Comparison of ENCODE assay signal across 8 mouse cellular contexts in genomic region chr2:181580131-181580772, GRCm38 (mm10). TPM values are rescaled to one million over a fixed set of nuclear protein-coding genes. Genes with fewer than 3 reads are reported as not detected.
DNase-seq lines count a peak whose midpoint lies in the region; ATAC-seq and TF ChIP-seq lines count a peak whose summit lies in the region.

No protein-coding gene starts in this region.

- TF ChIP-seq POLR2A in ES-Bruce4 (IDR thresholded peaks at IDR 0.05; ENCODE audit: insufficient read depth, low read length) = no peak

- peak; percentile 87 for DNase-seq in heart, adult 11 months
- DNase-seq in heart, postnatal 10 days = no peak
- no peak for DNase-seq in midbrain, embryonic 10.5 days (ENCODE audit: low spot score)
- DNase-seq in adipocyte (ENCODE audit: low spot score) = no peak
- no peak for DNase-seq in spleen, adult 12 weeks (ENCODE audit: low spot score)
- no peak for DNase-seq in layer of hippocampus, postnatal 36 days

- H3K9ac ChIP-seq in ES-Bruce4 (ENCODE audit: low read depth, poor library complexity, severe bottlenecking) = peak overlapping the region; percentile 54
- H3K9ac ChIP-seq in heart, embryonic 16.5 days (ENCODE audit: low read length) = peak overlapping the region; percentile 88

- no peaks in the 10 kb centered on the region for H3K27me3 ChIP-seq in ES-Bruce4 (ENCODE audit: control insufficient read depth, insufficient read depth, low read length, poor library complexity, severe bottlenecking)
- no peaks in the 10 kb centered on the region for H3K27me3 ChIP-seq in heart, embryonic 16.5 days (ENCODE audit: control insufficient read depth, insufficient read depth, low read length)
- no peaks in the 10 kb centered on the region for H3K27me3 ChIP-seq in midbrain, embryonic 10.5 days (ENCODE audit: low read depth, poor library complexity, severe bottlenecking)

- H3K36me3 ChIP-seq in ES-Bruce4 (ENCODE audit: control insufficient read depth, insufficient read depth, low read length, poor library complexity, severe bottlenecking) = no peaks in the 10 kb centered on the region
- peaks cover 2% of the 10 kb centered on the region; the same call in 1 of the 2 replicates for H3K36me3 ChIP-seq in heart, embryonic 16.5 days (ENCODE audit: control insufficient read depth, insufficient read depth)
- H3K36me3 ChIP-seq in midbrain, embryonic 10.5 days = peaks cover 23% of the 10 kb centered on the region

- peak overlapping the region; percentile 74 for H3K4me3 ChIP-seq in ES-Bruce4 (ENCODE audit: low read depth, low read length)
- H3K4me3 ChIP-seq in heart, embryonic 16.5 days (ENCODE audit: low read length) = peak overlapping the region; percentile 91
- peak overlapping the region; percentile 85 for H3K4me3 ChIP-seq in midbrain, embryonic 10.5 days

- intact Hi-C loops in heart, postnatal 10 days (cut with DNase I) = loop anchor here (2.0 kb wide), 2 partner anchors 59 to 187 kb away; partner anchors contain the start of gene Dnajc5

- WGBS in heart, embryonic 16.5 days = 74% methylated on average over 5 of the region's 5 CpGs
- 78% methylated on average over 5 of the region's 5 CpGs for WGBS in midbrain, embryonic 10.5 days

- ATAC-seq in heart, embryonic 16.5 days (replicated peaks; ENCODE audit: extremely low read depth, insufficient read depth, low FRiP score) = no peak

- peak overlapping the region; percentile 11; the same call in 1 of the 2 replicates for H3K27ac ChIP-seq in ES-Bruce4 (ENCODE audit: insufficient read depth, low read length)
- peak overlapping the region; percentile 96 for H3K27ac ChIP-seq in heart, embryonic 16.5 days (ENCODE audit: low read length)
- peak overlapping the region; percentile 95 for H3K27ac ChIP-seq in midbrain, embryonic 10.5 days (replicated peaks)

- no peak for TF ChIP-seq EP300 in ES-Bruce4 (IDR thresholded peaks at IDR 0.05; ENCODE audit: insufficient read depth, low read depth, low read length)

- no peaks in the 10 kb centered on the region for H3K4me1 ChIP-seq in ES-Bruce4 (ENCODE audit: control insufficient read depth, insufficient read depth, low read length)
- peaks cover 28% of the 10 kb centered on the region for H3K4me1 ChIP-seq in heart, embryonic 16.5 days (ENCODE audit: control insufficient read depth, insufficient read depth, low read length)
- H3K4me1 ChIP-seq in midbrain, embryonic 10.5 days = peaks cover 26% of the 10 kb centered on the region

- peak overlapping the region; percentile 96 for H3K4me2 ChIP-seq in heart, embryonic 16.5 days (ENCODE audit: low read depth, low read length)

- no peak for TF ChIP-seq CTCF in ES-Bruce4 (IDR thresholded peaks at IDR 0.05; ENCODE audit: low read depth, low read length)

- H3K9me3 ChIP-seq in ES-Bruce4 (replicated peaks; ENCODE audit: control insufficient read depth, insufficient read depth, low read length, poor library complexity, severe bottlenecking) = no peaks in the 10 kb centered on the region
- no peaks in the 10 kb centered on the region for H3K9me3 ChIP-seq in heart, embryonic 16.5 days (replicated peaks; ENCODE audit: control insufficient read depth, low read length)
- no peaks in the 10 kb centered on the region for H3K9me3 ChIP-seq in midbrain, embryonic 10.5 days (replicated peaks)

RNA-seq across cellular contexts. Expression of gene Uckl1, which starts 4.4 kb away (rescaled TPM):
- total RNA-seq in heart, postnatal 10 days (2021) = 10 to 100 TPM; 43.3 to 47.1 TPM
- polyA plus RNA-seq in ES-Bruce4 (2011; ENCODE audit: insufficient read depth, insufficient read length, low read depth, missing spikeins) = 37.1 and 37.5 TPM in 2 replicates
- polyA plus RNA-seq in heart, embryonic 16.5 days (2015; fragmentation: Nextera tagmentation; extraction: Ambion mirVana) = 77.3 and 85.8 TPM in 2 replicates
- polyA plus RNA-seq in midbrain, embryonic 10.5 days (2016; fragmentation: Nextera tagmentation; extraction: Ambion mirVana) = 49.8 and 59.3 TPM in 2 replicates
- total RNA-seq in layer of hippocampus, postnatal 36 days (2021) = 10 to 100 TPM; 59.6 to 60.7 TPM

RNA-seq across cellular contexts. Expression of gene Prpf6, which starts 11.4 kb away (rescaled TPM):
- total RNA-seq in heart, postnatal 10 days (2021) = 10 to 100 TPM; 37.0 to 41.1 TPM
- polyA plus RNA-seq in ES-Bruce4 (2011; ENCODE audit: insufficient read depth, insufficient read length, low read depth, missing spikeins) = 80.1 and 80.4 TPM in 2 replicates
- 47.4 and 47.6 TPM in 2 replicates for polyA plus RNA-seq in heart, embryonic 16.5 days (2015; fragmentation: Nextera tagmentation; extraction: Ambion mirVana)
- 82.0 and 85.4 TPM in 2 replicates for polyA plus RNA-seq in midbrain, embryonic 10.5 days (2016; fragmentation: Nextera tagmentation; extraction: Ambion mirVana)
- total RNA-seq in layer of hippocampus, postnatal 36 days (2021) = 10 to 100 TPM; 55.7 to 58.1 TPM

RNA-seq across cellular contexts. Expression of gene Zfp512b, which starts 12.4 kb away (rescaled TPM):
- total RNA-seq in heart, postnatal 10 days (2021) = 10 to 100 TPM; 31.2 to 39.5 TPM
- 14.6 and 14.7 TPM in 2 replicates for polyA plus RNA-seq in ES-Bruce4 (2011; ENCODE audit: insufficient read depth, insufficient read length, low read depth, missing spikeins)
- polyA plus RNA-seq in heart, embryonic 16.5 days (2015; fragmentation: Nextera tagmentation; extraction: Ambion mirVana) = 22.8 and 26.0 TPM in 2 replicates
- polyA plus RNA-seq in midbrain, embryonic 10.5 days (2016; fragmentation: Nextera tagmentation; extraction: Ambion mirVana) = 34.6 and 48.0 TPM in 2 replicates
- 100 to 1,000 TPM in 1 of 2 experiments, 10 to 100 TPM in 1; 96.3 to 101 TPM for total RNA-seq in layer of hippocampus, postnatal 36 days (2021)

RNA-seq across cellular contexts. Expression of gene Samd10, which starts 18.8 kb away (rescaled TPM):
- total RNA-seq in heart, postnatal 10 days (2021) = 1 to 10 TPM; 2.7 to 3.2 TPM
- 12.5 and 14.7 TPM in 2 replicates for polyA plus RNA-seq in ES-Bruce4 (2011; ENCODE audit: insufficient read depth, insufficient read length, low read depth, missing spikeins)
- polyA plus RNA-seq in heart, embryonic 16.5 days (2015; fragmentation: Nextera tagmentation; extraction: Ambion mirVana) = 11.2 and 12.4 TPM in 2 replicates
- 36.4 and 56.1 TPM in 2 replicates for polyA plus RNA-seq in midbrain, embryonic 10.5 days (2016; fragmentation: Nextera tagmentation; extraction: Ambion mirVana)
- 10 to 100 TPM; 14.3 to 16.4 TPM for total RNA-seq in layer of hippocampus, postnatal 36 days (2021)

RNA-seq across cellular contexts. Expression of gene Dnajc5, which starts 60.0 kb away (rescaled TPM):
- 100 to 1,000 TPM in 1 of 2 experiments, 10 to 100 TPM in 1; 96.7 to 104 TPM for total RNA-seq in heart, postnatal 10 days (2021)
- 58.7 and 59.0 TPM in 2 replicates for polyA plus RNA-seq in ES-Bruce4 (2011; ENCODE audit: insufficient read depth, insufficient read length, low read depth, missing spikeins)
- 77.9 and 82.1 TPM in 2 replicates for polyA plus RNA-seq in heart, embryonic 16.5 days (2015; fragmentation: Nextera tagmentation; extraction: Ambion mirVana)
- polyA plus RNA-seq in midbrain, embryonic 10.5 days (2016; fragmentation: Nextera tagmentation; extraction: Ambion mirVana) = 95.6 and 110 TPM in 2 replicates
- total RNA-seq in layer of hippocampus, postnatal 36 days (2021) = 100 to 1,000 TPM; 252 to 275 TPM

Comparison
In these comparisons a context has a peak if more than half of its experiments do, and no peak if none do; other contexts are left out.
1. H3K27ac ChIP-seq: peak in every context shown above with its lines; median percentile 96 in heart, embryonic 16.5 days; 95 in midbrain, embryonic 10.5 days; 11 in ES-Bruce4.